Mouse (Mus musculus) 416B (cell line): ENCODE results near the gene Mst1.
A peak's percentile ranks its signal among the peaks of the same experiment; 100 is the strongest.

ENCODE experiments used
- DNase-seq: peaks from one replicate; pipeline ENCODE4 v3.0.0; 2011; ENCODE audit warnings: low read depth

The Mst1 gene

GRCm38 (mm10) chr9:108095949-108096712 is 15.9 kb downstream of the Mst1 start:
- no peak for DNase-seq

- DNase-seq: no peak
Measured at GRCm38 (mm10) chr9:108099619-108100018, 19.4 kb downstream of the Mst1 start.

GRCm38 (mm10) chr9:108104766-108105548 is 24.7 kb downstream of the Mst1 start:
- peak; percentile 82 for DNase-seq

GRCm38 (mm10) chr9:108105549-108105863 is 25.3 kb downstream of the Mst1 start:
- no peak for DNase-seq

- DNase-seq: no peak
Measured at GRCm38 (mm10) chr9:108106090-108106489, 25.9 kb downstream of the Mst1 start.

- no peak for DNase-seq
Measured at GRCm38 (mm10) chr9:108107867-108108266, 27.6 kb downstream of the Mst1 start.

GRCm38 (mm10) chr9:108110160-108110559 is 29.9 kb downstream of the Mst1 start:
- no peak for DNase-seq

- DNase-seq: no peak
Measured at GRCm38 (mm10) chr9:108111101-108111592, 30.9 kb downstream of the Mst1 start.

GRCm38 (mm10) chr9:108111593-108112121 is 31.4 kb downstream of the Mst1 start:
- DNase-seq: no peak

- no peak for DNase-seq
Measured at GRCm38 (mm10) chr9:108112719-108113340, 32.6 kb downstream of the Mst1 start.

GRCm38 (mm10) chr9:108115290-108116077 is 35.2 kb downstream of the Mst1 start:
- no peak for DNase-seq

- DNase-seq: no peak
Measured at GRCm38 (mm10) chr9:108117143-108117542, 36.9 kb downstream of the Mst1 start.

- DNase-seq: no peak
Measured at GRCm38 (mm10) chr9:108119891-108120411, 39.7 kb downstream of the Mst1 start.

- peak; percentile 93 for DNase-seq
Measured at GRCm38 (mm10) chr9:108120671-108121070, 40.4 kb downstream of the Mst1 start.

- no peak for DNase-seq
Measured at GRCm38 (mm10) chr9:108121170-108121969, 41.1 kb downstream of the Mst1 start.

GRCm38 (mm10) chr9:108123916-108124315 is 43.7 kb downstream of the Mst1 start:
- peak; percentile 33 for DNase-seq

- DNase-seq: no peak
Measured at GRCm38 (mm10) chr9:108125731-108126130, 45.5 kb downstream of the Mst1 start.

- no peak for DNase-seq
Measured at GRCm38 (mm10) chr9:108126436-108127180, 46.4 kb downstream of the Mst1 start.

- peak; percentile 24 for DNase-seq
Measured at GRCm38 (mm10) chr9:108128248-108128647, 48.0 kb downstream of the Mst1 start.
